Mouse (Mus musculus) stomach, postnatal 0 days (tissue): ENCODE data around the gene Vmn1r5.

Experiments
- CTCF ChIP-seq: IDR thresholded peaks from 2 replicates; pipeline ENCODE4 v1.5.1; 2016; ENCODE audit warnings: antibody characterized with exemption, low read depth, mild to moderate bottlenecking, moderate library complexity
- EP300 ChIP-seq: optimal IDR thresholded peaks from 2 replicates; pipeline ENCODE3; 2016; ENCODE audit warnings: antibody characterized with exemption

GRCm38 (mm10) chr6:56934366-56934765 lies 35.7 kb upstream of the Vmn1r5 start:
- TF ChIP-seq CTCF (no peak), EP300 (no peak)
